In genomic region chr9:61235653-61236610, GRCm38 (mm10) we compare ENCODE assay signal across 11 mouse cellular contexts.
A peak's percentile ranks its signal among the peaks of the same experiment; 100 is the strongest.
DNase-seq lines count a peak whose midpoint lies in the region; ATAC-seq and TF ChIP-seq lines count a peak whose summit lies in the region.
"Had no signal": no experiment of that assay in that cellular context is flagged by ENCODE, and none has a peak within 500 bp of the region (broad histone marks: within the 10 kb centered on the region; RNA-seq: fewer than 3 reads in every experiment).

No protein-coding gene starts in this region.

- H3K9me3 ChIP-seq in hindbrain, embryonic 14.5 days (ENCODE audit: control insufficient read depth, low read length): no peaks in the 10 kb centered on the region

- H3K4me2 ChIP-seq in hindbrain, embryonic 14.5 days (replicated peaks): no peak overlapping the region

- H3K4me1 ChIP-seq in kidney, adult 2 months (ENCODE audit: control insufficient read depth, insufficient read depth, low read length): no peaks in the 10 kb centered on the region
- peaks cover 36% of the 10 kb centered on the region for H3K4me1 ChIP-seq in hindbrain, embryonic 14.5 days (replicated peaks; ENCODE audit: control insufficient read depth, insufficient read depth, low read length)

- no peak overlapping the region for H3K4me3 ChIP-seq in kidney, adult 2 months (ENCODE audit: insufficient read depth, low read depth, low read length)
- no peak overlapping the region for H3K4me3 ChIP-seq in hindbrain, embryonic 14.5 days (replicated peaks; ENCODE audit: low read length)

- H3K36me3 ChIP-seq in kidney, adult 2 months (ENCODE audit: control insufficient read depth, insufficient read depth, low read length): no peaks in the 10 kb centered on the region
- H3K36me3 ChIP-seq in hindbrain, embryonic 14.5 days (replicated peaks; ENCODE audit: control insufficient read depth, insufficient read depth): no peaks in the 10 kb centered on the region

- H3K9ac ChIP-seq in hindbrain, embryonic 14.5 days: no peak overlapping the region

- no peak for TF ChIP-seq CTCF in kidney, adult 2 months (conservative IDR thresholded peaks at IDR 0.05; ENCODE audit: insufficient read depth, insufficient read length, low read depth, low read length)

- no peak for TF ChIP-seq POLR2A in kidney, adult 2 months (IDR thresholded peaks at IDR 0.05; ENCODE audit: low read depth, low read length)

- H3K27me3 ChIP-seq in kidney, adult 2 months (replicated peaks; ENCODE audit: control insufficient read depth, insufficient read depth, low read length): no peaks in the 10 kb centered on the region
- peaks cover 16% of the 10 kb centered on the region; the same call in 1 of the 2 replicates for H3K27me3 ChIP-seq in hindbrain, embryonic 14.5 days (ENCODE audit: control insufficient read depth, insufficient read depth, low read length)

- peak; percentile 32 for DNase-seq in kidney, postnatal 10 days
- no peak for DNase-seq in kidney, adult 2 months
- peak; percentile 50 for DNase-seq in hindbrain, embryonic 14.5 days (ENCODE audit: low spot score)
- DNase-seq in naive thymus-derived CD4-positive, alpha-beta T cell, adult 2 months (ENCODE audit: low read depth): peak; percentile 35
- no peak for DNase-seq in left cerebral cortex, postnatal 36 days (ENCODE audit: low spot score in 2 of 2)
- DNase-seq in ovary, postnatal 14 days (ENCODE audit: low spot score): no peak
- no peak for DNase-seq in spleen, postnatal 4 days (ENCODE audit: low spot score in 2 of 2)
- DNase-seq: cerebellum, postnatal 10 days; gastrocnemius, postnatal 10 days; kidney, postnatal 36 days had no signal

- WGBS in kidney, adult 2 months: 65% methylated on average over 17 of the region's 17 CpGs
- 10% methylated on average over 17 of the region's 17 CpGs for WGBS in hindbrain, embryonic 14.5 days

- ATAC-seq in common myeloid progenitor, adult 5-6 weeks (replicated peaks; ENCODE audit: low read depth, poor library complexity, severe bottlenecking): peak; percentile 60
- ATAC-seq in hindbrain, embryonic 14.5 days (ENCODE audit: low FRiP score): peak; percentile 71

- no peak overlapping the region for H3K27ac ChIP-seq in kidney, adult 2 months (ENCODE audit: insufficient read depth, low read depth, low read length)
- no peak overlapping the region for H3K27ac ChIP-seq in hindbrain, embryonic 14.5 days

- intact Hi-C loops in left cerebral cortex, postnatal 36 days (cut with DNase I): no loop called here

Comparison
In these comparisons a context has a peak if more than half of its experiments do, and no peak if none do; other contexts are left out.
1. DNase-seq: peak in kidney, postnatal 10 days (single experiment), hindbrain, embryonic 14.5 days (single experiment) and naive thymus-derived CD4-positive, alpha-beta T cell, adult 2 months (single experiment); none in kidney, adult 2 months (single experiment), left cerebral cortex, postnatal 36 days (0 of 2), ovary, postnatal 14 days (single experiment) and spleen, postnatal 4 days (0 of 2).